Mouse (Mus musculus) mouse embryonic stem cell (cell line): ENCODE data around the gene Cavin3.
"Not testable (repeated sequence)": the region's sequence is repeated elsewhere in the genome, so short reads cannot be mapped to it uniquely, and the experiment has no call there.

Experiments
- in situ Hi-C, 2 experiments: fragments of 300-500 bp; cut with MboI; formaldehyde crosslinking; loops; 1 replicate in 1 of 2; 3 replicates in 1 of 2; pipeline ENCODE4 v1.14.3; 2019 to 2020; ENCODE audit warnings: low sequenced_read_pairs in 2 of 2, low pct_unique_long_range_greater_than_20kb in 1 of 2, mixed read lengths in 1 of 2; ENCODE audit not compliant: unreplicated experiment in 1 of 2

The Cavin3 gene

DNA sequence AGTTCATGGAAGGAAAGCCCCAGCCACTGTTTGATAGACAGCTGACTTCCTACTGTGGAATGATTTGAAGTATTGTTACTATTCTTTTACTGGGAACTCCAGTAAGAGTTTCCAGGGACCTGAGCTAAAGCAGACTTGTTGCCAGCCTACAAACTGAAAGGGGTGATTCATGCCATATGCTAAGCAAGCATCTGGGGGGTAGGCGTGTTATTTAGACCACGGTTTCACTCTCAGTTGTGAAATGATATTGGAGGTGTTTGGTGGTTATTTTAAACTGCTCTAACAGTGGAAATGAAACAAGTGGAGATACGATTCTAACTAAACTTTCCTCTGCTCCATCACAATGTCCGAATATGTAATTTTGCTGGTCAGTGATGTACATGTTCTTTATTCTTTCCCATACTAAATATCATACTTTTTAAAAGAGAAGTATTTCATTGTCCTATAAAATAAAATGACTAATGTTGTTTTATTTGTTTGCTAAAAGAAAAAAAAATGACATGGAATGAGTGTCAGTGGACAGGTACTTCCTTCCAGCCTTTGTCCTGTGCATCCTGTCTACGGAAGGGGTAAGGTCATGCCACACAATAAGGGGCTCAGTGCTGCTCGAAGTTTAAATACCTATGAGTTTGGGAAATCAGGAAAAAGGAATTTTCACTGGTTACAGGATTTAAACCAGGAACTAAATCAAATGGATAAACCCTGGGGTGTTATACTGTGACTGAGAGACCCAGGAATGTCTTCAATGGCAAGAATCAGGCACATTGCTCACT lies 5.2 kb upstream of the Cavin3 start:
- in situ Hi-C loops = no loop called here

DNA sequence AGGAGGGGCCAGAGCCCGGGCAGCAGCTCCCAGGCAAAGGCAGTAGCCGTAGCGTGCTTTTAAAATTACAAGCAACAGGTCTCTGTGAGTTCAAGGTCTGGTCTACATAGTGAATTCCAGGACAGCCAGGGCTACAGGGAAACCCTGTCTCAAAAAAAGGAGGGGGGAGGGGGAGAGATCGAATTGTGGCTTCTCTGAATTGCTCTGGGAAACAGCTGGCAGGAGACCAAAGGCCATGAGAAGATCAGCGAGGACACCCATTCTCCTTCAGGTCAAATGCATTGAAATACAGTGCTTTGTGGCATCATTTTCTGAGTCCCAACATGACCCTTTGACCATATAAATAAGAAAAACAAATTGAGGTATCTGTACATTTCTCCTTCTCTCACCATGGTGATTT lies 2.9 kb upstream of the Cavin3 start:
- in situ Hi-C loops = no loop called here

GRCm38 (mm10) chr7:105482426-105482825 lies 326 bp upstream of the Cavin3 start:
- in situ Hi-C loops = no loop called here

- in situ Hi-C loops = no loop called here
Observed at GRCm38 (mm10) chr7:105480561-105481504, 1.3 kb downstream of the Cavin3 start.

- in situ Hi-C loops = no loop called here
Observed at GRCm38 (mm10) chr7:105480081-105480480, 2.0 kb downstream of the Cavin3 start.

DNA sequence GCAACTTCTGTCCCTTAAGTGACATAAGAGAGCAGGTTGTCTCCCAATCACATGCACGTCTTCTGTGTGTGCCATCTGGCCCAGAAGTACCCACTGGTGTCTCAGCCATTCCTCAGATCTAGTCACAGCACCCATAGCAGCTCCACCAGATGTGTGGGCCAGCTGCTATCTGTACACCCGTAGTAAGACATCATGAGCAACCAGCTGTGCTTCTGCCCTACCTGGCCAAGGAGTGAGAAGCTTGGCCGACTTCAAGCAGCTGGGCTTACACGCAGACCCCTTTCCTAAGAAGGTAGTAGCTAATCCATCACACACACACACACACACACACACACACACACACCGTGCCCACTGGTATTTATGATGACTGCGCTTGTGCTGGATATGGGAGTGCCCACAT lies 2.9 kb downstream of the Cavin3 start:
- in situ Hi-C loops = no loop called here

DNA sequence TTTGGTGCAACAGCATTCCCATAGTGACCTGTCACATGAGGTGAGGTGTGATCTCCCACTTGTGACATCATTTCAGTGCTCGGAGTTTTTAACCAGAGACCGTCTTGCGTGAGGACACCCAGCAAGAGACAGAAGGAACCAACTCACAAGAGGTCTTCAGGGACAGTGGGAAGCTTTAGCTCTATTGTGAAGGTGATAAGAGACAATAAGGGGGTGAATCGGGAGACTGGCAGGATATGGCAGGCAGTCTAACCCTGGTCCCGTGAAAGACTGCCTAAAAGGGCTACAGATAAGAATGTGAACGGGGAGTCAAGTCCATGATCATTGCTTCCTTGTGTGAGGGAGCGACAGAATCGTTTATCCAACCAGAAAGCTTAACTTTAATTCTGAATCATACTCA lies 3.8 kb downstream of the Cavin3 start:
- in situ Hi-C loops = no loop called here

GRCm38 (mm10) chr7:105477841-105478240 lies 4.3 kb downstream of the Cavin3 start:
- in situ Hi-C loops = no loop called here

- in situ Hi-C loops = no loop called here
Observed at GRCm38 (mm10) chr7:105477433-105477700, 4.7 kb downstream of the Cavin3 start.

GRCm38 (mm10) chr7:105476683-105477432 lies 5.2 kb downstream of the Cavin3 start:
- in situ Hi-C loops = no loop called here

DNA sequence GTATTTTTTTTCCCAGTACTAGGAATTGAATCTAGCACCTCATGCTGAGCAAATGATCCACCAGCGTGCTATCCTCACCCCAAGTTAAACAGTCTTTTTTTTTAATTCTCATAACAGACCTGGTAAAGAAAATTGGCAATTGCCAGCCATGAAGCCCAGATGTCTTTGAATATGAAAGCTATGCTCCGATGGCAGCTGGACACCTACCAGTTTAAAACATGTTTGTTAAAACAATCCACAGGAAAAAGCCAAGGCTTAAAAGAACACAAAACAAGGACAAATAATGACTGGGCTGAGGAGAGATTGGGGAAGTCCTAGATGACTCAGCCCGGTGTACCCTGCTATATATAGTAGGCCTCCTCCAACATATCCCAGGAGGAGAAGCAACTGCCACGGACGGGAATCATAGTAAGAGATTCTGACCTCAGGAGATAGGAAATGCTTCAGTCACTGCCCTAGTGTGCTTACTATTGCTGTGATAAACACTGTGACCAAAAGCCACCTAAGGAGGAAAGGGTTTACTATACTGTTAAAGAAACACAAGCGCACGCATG lies 6.6 kb downstream of the Cavin3 start:
- in situ Hi-C loops = no loop called here

DNA sequence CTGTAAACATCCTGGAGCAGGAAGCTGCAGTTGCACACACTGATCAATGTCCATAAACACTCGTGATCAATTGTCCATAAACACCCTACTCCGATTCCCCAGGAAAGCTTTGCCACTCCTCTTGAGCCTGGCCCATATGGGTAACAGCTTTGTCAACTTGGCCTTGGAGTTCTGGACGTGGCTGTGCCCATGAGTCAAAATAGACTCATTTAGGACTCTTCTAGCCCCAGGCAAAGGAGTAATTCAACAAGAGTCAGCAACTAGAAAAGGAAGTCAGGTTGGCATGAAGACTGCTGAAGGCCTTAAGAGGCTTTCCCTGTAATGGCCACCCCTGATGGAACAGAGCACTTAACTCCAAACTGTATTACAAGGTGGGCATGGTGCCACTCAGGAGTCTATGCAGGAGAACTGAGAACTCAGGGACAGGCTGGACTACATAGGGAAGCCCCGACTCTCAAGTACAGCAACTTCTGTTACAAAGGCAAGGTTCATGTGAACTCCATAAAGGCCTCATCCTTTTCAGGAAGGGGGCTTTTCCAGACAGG lies 7.3 kb downstream of the Cavin3 start:
- in situ Hi-C loops = loop anchor here in 1 of 2 experiments (5.0 kb wide), 1 partner anchor 68 kb away; no protein-coding TSS in a partner anchor

- in situ Hi-C loops = loop anchor here in 1 of 2 experiments (5.0 kb wide), 1 partner anchor 65 kb away; no protein-coding TSS in a partner anchor
Observed at GRCm38 (mm10) chr7:105472607-105473006, 9.5 kb downstream of the Cavin3 start.

DNA sequence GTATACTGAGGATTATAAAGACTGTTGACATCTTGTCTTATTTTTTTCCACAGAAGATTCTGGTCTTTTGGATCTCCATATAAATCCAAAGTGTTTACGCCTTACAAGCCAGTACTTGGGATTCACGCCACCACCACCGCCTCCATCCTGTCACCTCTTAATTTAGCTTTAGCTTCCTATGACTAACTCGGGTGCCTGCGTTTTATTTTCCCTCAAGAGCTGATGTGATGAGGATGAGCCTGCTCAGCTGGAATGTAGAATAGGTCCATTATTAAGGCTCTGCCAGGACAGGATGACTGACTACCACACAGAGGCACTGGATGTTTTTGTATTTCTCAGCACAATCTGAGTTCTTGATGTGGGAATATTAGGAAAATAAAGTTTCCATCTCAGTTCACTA lies 16.6 kb downstream of the Cavin3 start:
- in situ Hi-C loops = not testable (repeated sequence)

- in situ Hi-C loops = no loop called here
Observed at GRCm38 (mm10) chr7:105458546-105458945, 23.6 kb downstream of the Cavin3 start.

DNA sequence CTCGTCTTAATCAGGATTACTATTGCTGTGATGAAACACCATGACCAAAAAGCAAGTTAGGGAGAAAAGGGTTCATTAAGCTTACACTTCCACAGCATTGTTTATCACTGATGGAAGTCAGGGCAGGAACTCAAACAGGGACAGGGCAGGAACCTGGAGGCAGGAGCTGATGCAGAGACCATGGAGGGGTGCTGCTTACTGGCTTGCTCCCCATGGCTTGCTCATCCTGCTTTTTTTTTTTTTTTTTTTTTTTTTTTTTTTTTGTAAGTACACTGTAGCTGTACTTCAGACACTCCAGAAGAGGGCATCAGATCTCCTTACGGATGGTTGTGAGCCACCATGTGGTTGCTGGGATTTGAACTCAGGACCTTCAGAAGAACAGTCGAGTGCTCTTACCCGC lies 28.8 kb downstream of the Cavin3 start:
- in situ Hi-C loops = not testable (repeated sequence)

DNA sequence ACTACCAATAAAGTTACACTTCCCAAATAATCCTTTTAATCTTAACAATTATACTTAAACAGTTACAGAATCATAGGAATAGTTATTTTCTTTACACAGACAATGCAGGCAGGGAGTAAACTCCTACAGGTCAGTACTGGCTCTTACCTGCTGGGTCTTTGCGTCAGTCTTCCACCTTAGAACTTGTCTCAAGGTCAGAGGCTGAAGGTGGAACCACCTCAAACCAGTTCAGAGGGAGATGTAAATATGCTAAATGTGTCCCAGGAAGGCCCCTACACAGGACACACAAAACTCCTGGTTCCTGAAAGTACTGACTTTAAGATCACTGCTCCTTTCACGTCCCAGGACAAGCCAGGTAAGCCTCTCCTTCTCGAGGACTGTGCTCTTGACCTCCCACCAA lies 37.0 kb downstream of the Cavin3 start:
- in situ Hi-C loops = no loop called here

DNA sequence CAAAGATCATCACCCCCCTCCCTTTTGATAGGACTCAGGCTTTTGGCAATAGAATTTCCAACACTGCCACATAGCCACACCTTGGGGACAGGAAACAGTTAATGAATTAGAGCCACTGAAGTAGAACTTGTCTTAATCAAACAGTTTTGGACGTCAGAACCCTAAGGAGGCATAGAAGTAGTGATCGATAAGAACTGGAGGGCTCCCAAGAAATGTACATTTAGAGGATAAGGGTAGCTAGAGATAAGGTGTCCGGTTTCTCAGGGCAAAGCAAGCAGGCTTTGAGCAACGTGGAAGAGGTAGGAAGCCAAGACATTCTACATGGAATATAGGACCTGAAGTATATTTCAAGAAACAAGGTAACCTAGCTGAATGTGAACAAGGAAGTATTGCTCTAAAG lies 40.7 kb downstream of the Cavin3 start:
- in situ Hi-C loops = no loop called here
